Mouse (Mus musculus) right cerebral cortex, postnatal 14 days (tissue): ENCODE measurements at regions not wholly inside any gene's neighbourhood (a gene's known extent, or its start where the extent isn't known, plus 50 kb on each side); places are given as distances from the start of the nearest gene placed in this dataset.

Experiments
- DNase-seq: peaks from one replicate; pipeline ENCODE4 v3.0.0; 2022

- DNase-seq: peak; percentile 5
Measured at GRCm38 (mm10) chr14:81622063-81622462, 1638.2 kb downstream of the Olfm4 start.
